Mouse (Mus musculus) E14TG2a.4 (cell line): Measurements from ENCODE around the gene 4921524J17Rik.

Source experiments
- CTCF ChIP-seq: conservative IDR thresholded peaks from 2 replicates; pipeline ENCODE4 v1.5.1; 2014; ENCODE audit warnings: low read length
- NANOG ChIP-seq: IDR thresholded peaks from 2 replicates; pipeline ENCODE4 v1.6.1; 2014; ENCODE audit warnings: borderline replicate concordance, low read length, mixed read lengths
- POU5F1 ChIP-seq: IDR thresholded peaks from 2 replicates; pipeline ENCODE4 v1.6.1; 2014; ENCODE audit warnings: low read length, borderline replicate concordance

DNA sequence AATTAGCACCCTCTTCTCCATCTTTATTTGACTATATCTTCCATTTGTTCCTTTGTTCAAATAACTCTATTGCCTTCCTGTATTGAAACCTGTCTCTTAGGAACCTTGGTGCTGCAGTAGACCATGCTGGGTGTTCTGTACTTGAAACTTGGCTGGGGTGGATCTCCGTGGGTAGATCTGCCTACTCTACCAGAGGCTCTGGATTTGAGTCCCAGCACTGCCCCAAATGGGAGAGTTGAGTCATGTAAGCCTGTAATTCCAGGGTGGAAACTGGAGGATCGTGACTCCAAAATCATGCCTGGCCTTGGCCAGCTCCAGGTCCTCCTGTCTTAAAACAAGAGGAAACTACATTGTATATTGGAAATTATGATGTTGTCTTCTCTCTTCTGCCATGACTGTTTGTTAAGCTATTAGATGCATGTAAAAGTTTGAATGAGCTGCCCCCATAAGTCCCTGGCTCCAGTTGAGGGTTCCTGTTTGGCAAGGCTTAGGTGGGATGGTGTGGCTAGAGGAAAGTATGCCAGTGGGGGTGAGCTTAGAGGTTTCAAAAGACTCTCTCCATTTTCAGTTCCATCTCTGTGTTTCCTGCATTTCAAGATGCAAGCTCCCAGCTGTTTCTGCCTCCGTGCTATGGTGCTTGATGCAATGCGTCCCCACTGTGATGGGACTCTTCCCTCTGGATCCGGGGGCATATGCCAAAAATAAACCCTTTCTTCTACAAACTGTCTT lies 60.7 kb downstream of the 4921524J17Rik start:
- TF ChIP-seq POU5F1 (no peak), CTCF (no peak), NANOG (no peak)
